Mouse (Mus musculus): ENCODE results near the gene Pogz. TPM values are rescaled to one million over a fixed set of nuclear protein-coding genes. Genes with fewer than 3 reads are reported as not detected.

Gene Pogz
- total RNA-seq (2017): 25.1 and 26.9 TPM in 2 replicates

DNA sequence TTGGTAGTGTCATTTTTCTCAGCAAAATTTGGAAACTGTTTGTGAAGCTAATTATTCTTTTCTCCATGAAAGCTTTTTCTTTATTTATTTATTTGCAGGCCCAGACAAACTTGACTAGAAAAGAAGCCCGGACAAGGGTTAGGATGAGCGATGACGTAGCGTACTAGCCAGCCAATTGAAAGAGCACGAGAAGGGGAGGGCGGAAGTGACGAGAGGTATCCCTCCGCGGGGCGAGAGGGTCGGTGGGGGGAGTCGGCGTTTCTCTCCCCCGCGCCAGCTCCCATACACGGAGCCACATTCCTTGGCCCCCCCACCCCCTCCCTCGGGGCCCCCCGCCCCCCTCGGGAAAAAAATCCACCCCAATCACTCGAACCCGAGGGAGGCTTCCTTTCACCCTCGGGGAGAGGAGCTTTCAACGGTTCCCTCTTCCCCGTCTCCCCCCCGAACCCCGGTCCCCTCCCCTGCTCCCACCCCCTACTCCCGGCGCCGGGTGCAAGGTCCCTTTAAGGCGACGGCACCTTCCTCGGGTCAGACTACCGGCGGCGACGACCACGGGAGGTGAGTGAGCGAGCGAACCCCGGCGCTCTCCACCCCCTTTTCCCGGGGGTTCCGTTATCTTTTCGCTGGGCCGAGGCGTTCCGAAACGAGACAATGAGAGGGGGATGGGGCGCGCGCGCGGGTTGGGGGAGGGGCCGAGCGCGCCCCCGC, at the start of gene Pogz:
Gene Pogz, plus strand, starts transcription at position 385 of the 708 bp plus-strand sequence.
- ATAC-seq (replicated peaks in 1 of 2; ENCODE audit: insufficient read depth in 1 of 2, low FRiP score in 2 of 2, low TSS enrichment in 1 of 2, low read depth in 1 of 2, poor library complexity in 2 of 2, severe bottlenecking in 2 of 2): peak; percentile 93 to 95

GRCm38 (mm10) chr3:94789071-94789470, 48.3 kb upstream of the Pogz start:
- no peak for ATAC-seq (replicated peaks in 1 of 2; ENCODE audit: insufficient read depth in 1 of 2, low FRiP score in 2 of 2, low TSS enrichment in 1 of 2, low read depth in 1 of 2, poor library complexity in 2 of 2, severe bottlenecking in 2 of 2)

DNA sequence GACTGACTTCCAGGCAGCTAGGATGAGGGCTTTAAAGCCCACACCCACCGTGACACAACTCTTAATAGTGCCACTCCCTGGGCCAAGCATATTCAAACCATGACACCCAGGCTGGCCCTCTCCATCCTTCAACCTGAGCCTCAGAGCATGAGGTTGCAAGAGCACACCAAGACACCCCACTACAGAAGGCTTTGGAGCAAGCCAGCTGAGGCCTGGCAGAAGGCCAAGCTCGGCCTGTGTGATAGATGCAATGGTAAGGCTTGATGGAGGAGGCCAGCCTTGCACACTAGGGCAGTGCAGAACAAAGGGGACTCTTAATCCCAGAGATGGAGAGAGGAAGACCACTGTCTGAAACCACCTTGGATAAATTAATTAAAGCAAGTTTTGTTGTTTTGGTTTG, 47.9 kb upstream of the Pogz start:
- no peak for ATAC-seq (replicated peaks in 1 of 2; ENCODE audit: insufficient read depth in 1 of 2, low FRiP score in 2 of 2, low TSS enrichment in 1 of 2, low read depth in 1 of 2, poor library complexity in 2 of 2, severe bottlenecking in 2 of 2)

DNA sequence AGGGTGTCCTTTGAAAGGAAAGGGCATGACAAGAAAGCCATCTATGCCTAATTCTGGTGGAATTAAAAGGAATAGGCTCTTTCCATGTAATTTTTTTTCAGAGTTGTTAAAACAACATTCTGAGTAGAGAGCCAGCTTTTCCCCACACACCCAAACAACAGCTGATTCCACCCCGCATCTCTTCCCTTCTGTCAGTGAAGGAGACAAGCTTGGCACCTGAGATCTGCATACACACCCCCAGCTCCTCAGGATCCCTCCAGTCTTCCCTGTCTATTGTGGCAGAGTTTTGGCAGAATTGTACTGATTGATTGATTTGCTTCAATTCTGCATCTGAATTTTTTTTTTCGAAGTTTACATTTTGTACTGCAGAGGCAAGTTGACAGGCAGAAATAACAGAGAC, 45.1 kb upstream of the Pogz start:
- ATAC-seq (replicated peaks in 1 of 2; ENCODE audit: insufficient read depth in 1 of 2, low FRiP score in 2 of 2, low TSS enrichment in 1 of 2, low read depth in 1 of 2, poor library complexity in 2 of 2, severe bottlenecking in 2 of 2): no peak

DNA sequence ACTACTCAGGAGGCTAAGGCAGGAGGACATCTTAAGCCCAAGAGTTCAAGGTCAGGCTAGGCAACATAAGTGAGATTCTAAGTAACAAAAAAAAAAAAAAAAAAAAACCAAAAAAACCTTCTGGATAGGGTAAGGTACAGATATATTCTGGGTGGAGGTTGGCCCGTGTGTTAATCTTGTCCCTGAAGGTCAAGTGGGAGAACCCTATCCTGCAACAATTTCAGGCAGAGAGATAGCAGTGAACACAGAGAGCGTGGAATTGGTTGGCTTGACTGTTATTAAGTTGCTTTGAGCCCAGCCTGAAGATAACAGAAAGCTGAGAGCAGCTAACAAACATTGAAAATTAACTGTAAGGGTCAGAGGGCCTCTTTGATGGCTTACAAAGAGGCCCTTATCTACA, 43.7 kb upstream of the Pogz start:
- no peak for ATAC-seq (replicated peaks in 1 of 2; ENCODE audit: insufficient read depth in 1 of 2, low FRiP score in 2 of 2, low TSS enrichment in 1 of 2, low read depth in 1 of 2, poor library complexity in 2 of 2, severe bottlenecking in 2 of 2)

GRCm38 (mm10) chr3:94794359-94794758, 43.0 kb upstream of the Pogz start:
- ATAC-seq (replicated peaks in 1 of 2; ENCODE audit: insufficient read depth in 1 of 2, low FRiP score in 2 of 2, low TSS enrichment in 1 of 2, low read depth in 1 of 2, poor library complexity in 2 of 2, severe bottlenecking in 2 of 2): no peak

GRCm38 (mm10) chr3:94795596-94796140, 41.7 kb upstream of the Pogz start:
- no peak for ATAC-seq (replicated peaks in 1 of 2; ENCODE audit: insufficient read depth in 1 of 2, low FRiP score in 2 of 2, low TSS enrichment in 1 of 2, low read depth in 1 of 2, poor library complexity in 2 of 2, severe bottlenecking in 2 of 2)

DNA sequence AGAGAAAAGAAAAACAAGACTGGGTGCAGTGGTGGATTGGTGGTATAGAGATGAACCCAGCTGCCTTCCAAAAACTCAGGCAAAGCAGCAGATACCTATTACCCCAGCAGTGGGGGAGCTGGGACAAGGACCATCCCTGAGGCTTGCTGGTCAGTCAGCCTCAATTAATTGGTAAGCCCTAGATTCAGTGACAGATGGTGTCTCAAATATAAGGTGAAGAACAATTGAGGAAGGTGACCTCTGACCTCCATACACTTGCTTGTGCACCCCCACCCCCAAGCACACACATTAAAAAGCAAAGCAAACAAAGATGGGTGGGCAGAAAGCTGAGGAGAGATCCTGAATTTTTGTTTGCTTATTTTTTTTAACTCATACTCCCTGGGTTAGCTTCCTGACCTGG, 41.2 kb upstream of the Pogz start:
- ATAC-seq (replicated peaks in 1 of 2; ENCODE audit: insufficient read depth in 1 of 2, low FRiP score in 2 of 2, low TSS enrichment in 1 of 2, low read depth in 1 of 2, poor library complexity in 2 of 2, severe bottlenecking in 2 of 2): no peak

- ATAC-seq (replicated peaks in 1 of 2; ENCODE audit: insufficient read depth in 1 of 2, low FRiP score in 2 of 2, low TSS enrichment in 1 of 2, low read depth in 1 of 2, poor library complexity in 2 of 2, severe bottlenecking in 2 of 2): no peak
Observed at GRCm38 (mm10) chr3:94804146-94804545, 33.2 kb upstream of the Pogz start.

- ATAC-seq (replicated peaks in 1 of 2; ENCODE audit: insufficient read depth in 1 of 2, low FRiP score in 2 of 2, low TSS enrichment in 1 of 2, low read depth in 1 of 2, poor library complexity in 2 of 2, severe bottlenecking in 2 of 2): no peak
Observed at GRCm38 (mm10) chr3:94804976-94805375, 32.4 kb upstream of the Pogz start.

DNA sequence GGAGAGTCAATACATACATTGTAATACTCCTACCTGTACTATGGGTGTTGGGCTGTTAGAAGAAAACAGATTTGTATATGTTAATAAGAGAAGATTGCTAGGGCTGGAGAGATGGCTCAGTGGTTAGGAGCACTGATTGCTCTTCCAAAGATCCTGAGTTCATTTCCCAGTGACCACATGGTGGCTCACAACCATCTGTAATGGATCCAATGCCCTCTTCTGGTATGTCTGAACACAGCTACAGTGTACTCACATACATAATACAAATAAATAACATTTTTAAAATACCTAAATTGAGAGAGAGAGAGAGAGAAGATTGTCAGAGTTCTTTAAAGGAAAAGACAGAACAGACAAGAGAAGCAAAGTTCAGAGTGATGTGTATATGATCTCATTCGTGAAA, 29.1 kb upstream of the Pogz start:
- no peak for ATAC-seq (replicated peaks in 1 of 2; ENCODE audit: insufficient read depth in 1 of 2, low FRiP score in 2 of 2, low TSS enrichment in 1 of 2, low read depth in 1 of 2, poor library complexity in 2 of 2, severe bottlenecking in 2 of 2)

- peak; percentile 59 to 72 for ATAC-seq (replicated peaks in 1 of 2; ENCODE audit: insufficient read depth in 1 of 2, low FRiP score in 2 of 2, low TSS enrichment in 1 of 2, low read depth in 1 of 2, poor library complexity in 2 of 2, severe bottlenecking in 2 of 2)
Observed at GRCm38 (mm10) chr3:94811628-94812027, 25.7 kb upstream of the Pogz start.

- no peak for ATAC-seq (replicated peaks in 1 of 2; ENCODE audit: insufficient read depth in 1 of 2, low FRiP score in 2 of 2, low TSS enrichment in 1 of 2, low read depth in 1 of 2, poor library complexity in 2 of 2, severe bottlenecking in 2 of 2)
Observed at GRCm38 (mm10) chr3:94813651-94814050, 23.7 kb upstream of the Pogz start.

DNA sequence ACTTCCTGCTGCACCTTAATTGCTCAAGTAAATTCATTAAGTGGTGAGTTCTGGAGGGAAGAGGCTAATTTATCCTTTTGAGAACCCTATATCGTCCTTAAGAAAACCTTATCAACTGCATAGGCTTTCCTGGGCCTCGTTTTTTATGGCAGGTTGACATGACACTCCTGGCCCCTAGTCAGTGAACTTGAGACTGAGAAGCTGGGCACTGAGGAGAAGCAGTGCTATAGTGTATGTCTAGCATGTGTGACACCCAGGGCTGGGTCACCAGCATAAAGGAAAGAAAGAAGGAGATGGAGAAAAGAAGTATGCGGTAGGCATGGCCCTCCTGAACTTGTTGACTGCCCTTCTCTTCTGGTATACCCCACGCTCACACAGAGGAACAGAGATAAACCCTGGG, 23.3 kb upstream of the Pogz start:
- ATAC-seq (replicated peaks in 1 of 2; ENCODE audit: insufficient read depth in 1 of 2, low FRiP score in 2 of 2, low TSS enrichment in 1 of 2, low read depth in 1 of 2, poor library complexity in 2 of 2, severe bottlenecking in 2 of 2): no peak

DNA sequence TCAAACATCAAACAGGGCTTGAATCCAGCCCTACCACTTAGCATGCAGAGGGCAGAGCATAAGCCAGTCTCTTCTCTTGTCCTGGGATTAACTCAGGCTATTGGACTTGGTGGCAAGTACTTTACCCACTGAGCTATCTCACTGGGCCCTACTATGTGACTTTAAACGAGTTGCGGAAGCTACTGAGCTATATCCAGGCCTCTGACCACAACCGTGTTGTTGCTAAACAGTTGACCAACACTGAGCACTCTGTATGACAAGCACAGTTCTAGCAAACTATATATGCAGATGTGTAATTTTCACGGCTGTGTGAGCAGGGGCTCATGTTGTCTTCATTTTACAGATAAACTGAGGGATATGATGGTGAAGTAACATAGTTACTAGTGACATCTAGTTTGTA, 22.7 kb upstream of the Pogz start:
- ATAC-seq (replicated peaks in 1 of 2; ENCODE audit: insufficient read depth in 1 of 2, low FRiP score in 2 of 2, low TSS enrichment in 1 of 2, low read depth in 1 of 2, poor library complexity in 2 of 2, severe bottlenecking in 2 of 2): no peak

- ATAC-seq (replicated peaks in 1 of 2; ENCODE audit: insufficient read depth in 1 of 2, low FRiP score in 2 of 2, low TSS enrichment in 1 of 2, low read depth in 1 of 2, poor library complexity in 2 of 2, severe bottlenecking in 2 of 2): no peak
Observed at GRCm38 (mm10) chr3:94815603-94816002, 21.8 kb upstream of the Pogz start.

DNA sequence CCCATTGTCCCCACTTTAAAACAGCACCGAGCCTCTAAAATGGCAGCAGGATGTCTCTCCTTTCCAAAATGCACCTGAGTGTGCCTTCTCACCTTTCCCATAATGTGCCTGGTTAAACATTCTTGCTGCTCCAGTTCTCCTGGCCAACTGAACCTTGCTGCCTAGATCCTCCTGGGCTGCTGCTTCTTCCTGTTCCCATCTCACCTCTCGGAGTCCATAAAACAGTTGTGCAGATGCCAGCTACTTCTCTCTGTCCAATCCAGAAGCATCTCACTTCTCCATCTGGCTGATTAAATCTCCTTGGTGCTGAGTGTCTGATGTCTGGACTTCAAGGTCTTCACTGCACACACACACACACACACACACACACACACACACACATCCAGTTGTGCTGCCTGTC, 19.6 kb upstream of the Pogz start:
- ATAC-seq (replicated peaks in 1 of 2; ENCODE audit: insufficient read depth in 1 of 2, low FRiP score in 2 of 2, low TSS enrichment in 1 of 2, low read depth in 1 of 2, poor library complexity in 2 of 2, severe bottlenecking in 2 of 2): no peak

DNA sequence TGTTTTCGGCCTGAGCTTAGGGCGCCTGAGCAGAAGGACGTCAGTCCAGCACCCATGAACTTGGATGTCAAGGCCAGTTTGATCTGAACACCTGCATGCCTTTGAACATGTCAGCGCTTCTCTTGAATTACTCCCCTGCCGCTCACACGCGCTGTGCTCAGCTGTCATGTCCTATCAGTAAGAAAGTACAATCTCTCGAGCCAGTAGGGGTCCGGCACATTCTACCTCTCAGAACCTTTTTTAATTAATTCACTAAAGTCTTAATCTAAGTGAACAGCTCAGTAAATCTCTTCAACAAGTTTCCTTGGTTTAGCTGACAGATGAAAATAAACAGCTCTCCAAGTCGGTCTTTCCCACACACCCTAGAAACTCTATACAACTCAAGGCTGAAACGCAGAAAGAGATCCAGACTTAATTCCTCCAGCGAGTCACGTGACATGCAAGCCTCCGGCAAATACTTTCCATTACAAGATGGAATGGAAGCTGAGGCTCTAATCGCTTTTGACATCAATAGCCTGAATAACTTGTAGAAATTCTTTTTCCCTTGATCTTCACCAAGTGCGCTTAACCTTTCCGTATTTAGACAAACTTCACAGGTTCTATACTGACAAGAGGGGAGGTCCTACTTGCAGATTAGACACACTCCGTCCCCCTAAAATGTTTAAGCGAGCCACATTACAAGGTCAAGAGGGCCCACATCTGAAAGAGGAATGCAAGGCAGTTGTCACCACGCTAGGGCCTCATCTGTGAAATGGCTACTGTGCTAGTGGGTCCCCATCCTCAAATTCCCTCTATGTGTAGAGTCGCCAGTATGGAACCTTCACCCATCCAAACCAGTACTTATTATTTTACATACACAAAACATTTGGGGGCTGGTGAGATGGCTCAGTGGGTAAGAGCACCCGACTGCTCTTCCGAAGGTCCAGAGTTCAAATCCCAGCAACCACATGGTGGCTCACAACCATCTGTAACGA, 17.6 kb upstream of the Pogz start:
- no peak for ATAC-seq (replicated peaks in 1 of 2; ENCODE audit: insufficient read depth in 1 of 2, low FRiP score in 2 of 2, low TSS enrichment in 1 of 2, low read depth in 1 of 2, poor library complexity in 2 of 2, severe bottlenecking in 2 of 2)

All from hematopoietic stem cell, adult 5-6 weeks (primary cell).